Mouse (Mus musculus) erythroblast, embryonic 14.5 days (primary cell): Measurements from ENCODE around the gene Ell2. TPM values are rescaled to one million over a fixed set of nuclear protein-coding genes. Genes with fewer than 3 reads are reported as not detected.

Source experiments
- H3K27me3 ChIP-seq: 2 replicates; pipeline ENCODE4 v1.6.1; 2012; ENCODE audit warnings: inconsistent platforms; ENCODE audit not compliant: control insufficient read depth
- H3K36me3 ChIP-seq: 2 replicates; pipeline ENCODE4 v1.6.1; 2012; ENCODE audit warnings: mild to moderate bottlenecking, inconsistent platforms; ENCODE audit not compliant: control insufficient read depth
- H3K4me1 ChIP-seq: 2 replicates; pipeline ENCODE4 v1.6.1; 2012; ENCODE audit warnings: inconsistent platforms; ENCODE audit not compliant: control insufficient read depth
- H3K4me3 ChIP-seq: replicated peaks from 2 replicates; pipeline ENCODE3; 2012; ENCODE audit warnings: moderate library complexity, mild to moderate bottlenecking, inconsistent platforms
- H3K9me3 ChIP-seq: 2 replicates; pipeline ENCODE4 v1.6.1; 2012; ENCODE audit warnings: low read length, inconsistent platforms, mixed read lengths; ENCODE audit not compliant: control insufficient read depth
- GATA1 ChIP-seq: IDR thresholded peaks from 2 replicates; pipeline ENCODE4 v1.6.1; 2012; ENCODE audit warnings: low read length, inconsistent platforms, mixed read lengths
- TAL1 ChIP-seq: IDR thresholded peaks from 3 replicates; pipeline ENCODE4 v1.6.1; 2012; ENCODE audit warnings: low read length, inconsistent platforms, mixed read lengths
- polyA plus RNA-seq: library from polyadenylated mRNA; stranded (reverse); fragments of >175 nt; gene quantifications from 2 replicates; pipeline ENCODE4 v1.2.3, GENCODE M21; 2012

Ell2 gene
- polyA plus RNA-seq, result 7.5 and 16.5 TPM in 2 replicates

GRCm38 (mm10) chr13:75706457-75706856 lies at the start of gene Ell2:
Gene Ell2, plus strand, starts transcription at chr13:75706757.
- no peak for TF ChIP-seq TAL1
- no peak for TF ChIP-seq GATA1
- Histone ChIP-seq H3K27me3 (no peaks in the 10 kb centered on the region), H3K36me3 (peaks cover 33% of the 10 kb centered on the region), H3K4me3 (peak within 1 kb of the TSS; percentile 100), H3K9me3 (no peaks in the 10 kb centered on the region; the same call in 1 of the 2 replicates), H3K4me1 (peaks cover 37% of the 10 kb centered on the region)

GRCm38 (mm10) chr13:75685438-75685837 lies 21.1 kb upstream of the Ell2 start:
- Histone ChIP-seq H3K4me3 (no peak overlapping the region), H3K4me1 (peaks cover 34% of the 10 kb centered on the region), H3K27me3 (no peaks in the 10 kb centered on the region), H3K36me3 (no peaks in the 10 kb centered on the region), H3K9me3 (no peaks in the 10 kb centered on the region)
- TF ChIP-seq GATA1, result no peak
- TF ChIP-seq TAL1, result no peak

- Histone ChIP-seq H3K27me3 (no peaks in the 10 kb centered on the region), H3K4me1 (peaks cover 34% of the 10 kb centered on the region), H3K4me3 (no peak overlapping the region), H3K9me3 (no peaks in the 10 kb centered on the region), H3K36me3 (no peaks in the 10 kb centered on the region)
- TF ChIP-seq TAL1, result no peak
- TF ChIP-seq GATA1, result no peak
These were observed 19.6 kb upstream of the Ell2 start for GRCm38 (mm10) chr13:75686995-75687394.

GRCm38 (mm10) chr13:75691625-75692024 lies 14.9 kb upstream of the Ell2 start:
- Histone ChIP-seq H3K4me1 (peaks cover 42% of the 10 kb centered on the region), H3K9me3 (no peaks in the 10 kb centered on the region), H3K27me3 (no peaks in the 10 kb centered on the region), H3K4me3 (no peak overlapping the region), H3K36me3 (no peaks in the 10 kb centered on the region)
- TF ChIP-seq GATA1 (no peak), TAL1 (no peak)

- TF ChIP-seq TAL1 (peak; percentile 32; the same call in 1 of the 3 replicates), GATA1 (no peak)
- H3K9me3 ChIP-seq, result peaks cover 3% of the 10 kb centered on the region; the same call in 1 of the 2 replicates
These were observed 13.5 kb upstream of the Ell2 start for GRCm38 (mm10) chr13:75693081-75693480.

GRCm38 (mm10) chr13:75702814-75703213 lies 3.7 kb upstream of the Ell2 start:
- Histone ChIP-seq H3K27me3 (no peaks in the 10 kb centered on the region), H3K4me1 (peaks cover 13% of the 10 kb centered on the region), H3K36me3 (no peaks in the 10 kb centered on the region), H3K4me3 (no peak overlapping the region), H3K9me3 (no peaks in the 10 kb centered on the region)
- TF ChIP-seq TAL1 (no peak), GATA1 (no peak)

More at GRCm38 (mm10) chr13:75693081-75693480, 13.5 kb upstream of the Ell2 start:
- Histone ChIP-seq H3K36me3 (no peaks in the 10 kb centered on the region), H3K27me3 (no peaks in the 10 kb centered on the region), H3K4me3 (no peak overlapping the region), H3K4me1 (peaks cover 28% of the 10 kb centered on the region)

GRCm38 (mm10) chr13:75706882-75707816 lies 592 bp downstream of the Ell2 start:
- no peak for TF ChIP-seq TAL1
- peak; percentile 63 for TF ChIP-seq GATA1
- H3K9me3 ChIP-seq, result no peaks in the 10 kb centered on the region; the same call in 1 of the 2 replicates
- peak overlapping the region; percentile 100 for H3K4me3 ChIP-seq
- H3K36me3 ChIP-seq, result peaks cover 40% of the 10 kb centered on the region
- H3K4me1 ChIP-seq, result peaks cover 44% of the 10 kb centered on the region
- H3K27me3 ChIP-seq, result no peaks in the 10 kb centered on the region

- no peaks in the 10 kb centered on the region for H3K27me3 ChIP-seq
- peaks cover 46% of the 10 kb centered on the region for H3K36me3 ChIP-seq
- TF ChIP-seq GATA1, result no peak
- no peak for TF ChIP-seq TAL1
- H3K9me3 ChIP-seq, result no peaks in the 10 kb centered on the region; the same call in 1 of the 2 replicates
- H3K4me3 ChIP-seq, result peak overlapping the region; percentile 100
- peaks cover 49% of the 10 kb centered on the region for H3K4me1 ChIP-seq
These were observed 1.5 kb downstream of the Ell2 start for GRCm38 (mm10) chr13:75707821-75708636.

- H3K4me3 ChIP-seq, result peak overlapping the region; percentile 100
- H3K36me3 ChIP-seq, result peaks cover 52% of the 10 kb centered on the region
- H3K4me1 ChIP-seq, result peaks cover 55% of the 10 kb centered on the region
- H3K27me3 ChIP-seq, result no peaks in the 10 kb centered on the region
- H3K9me3 ChIP-seq, result no peaks in the 10 kb centered on the region; the same call in 1 of the 2 replicates
- TF ChIP-seq TAL1, result no peak
- TF ChIP-seq GATA1, result no peak
These were observed 2.1 kb downstream of the Ell2 start for GRCm38 (mm10) chr13:75708637-75709002.
